Mouse (Mus musculus) neural tube, embryonic 14.5 days (tissue): ENCODE results near the gene Dmbx1. TPM values are rescaled to one million over a fixed set of nuclear protein-coding genes. Genes with fewer than 3 reads are reported as not detected.

Experiments used
- ATAC-seq: fragments of 200-750 bp; cut with Nextera tagmentation; 2 replicates; pipeline ENCODE4 v1.8.0; 2017; ENCODE audit warnings: low read depth, mild to moderate bottlenecking, moderate TSS enrichment, moderate library complexity
- H3K27ac ChIP-seq: fragments of 300-500 bp; sonication (generic); 2 replicates; pipeline ENCODE4 v1.5.1; 2014; ENCODE audit warnings: low read depth, mild to moderate bottlenecking, control low read depth, low read length, moderate library complexity, mixed read lengths
- H3K27me3 ChIP-seq: fragments of 300-500 bp; sonication (generic); 2 replicates; pipeline ENCODE4 v1.6.1; 2014; ENCODE audit warnings: low read length; ENCODE audit not compliant: control insufficient read depth, insufficient read depth
- H3K36me3 ChIP-seq: fragments of 300-500 bp; sonication (generic); 2 replicates; pipeline ENCODE4 v1.6.1; 2014; ENCODE audit warnings: low read length, mixed read lengths; ENCODE audit not compliant: control insufficient read depth, insufficient read depth
- H3K4me1 ChIP-seq: fragments of 300-500 bp; sonication (generic); 2 replicates; pipeline ENCODE4 v1.6.1; 2014; ENCODE audit warnings: low read length; ENCODE audit not compliant: control insufficient read depth, insufficient read depth
- H3K4me2 ChIP-seq: fragments of 300-500 bp; sonication (generic); 2 replicates; pipeline ENCODE4 v1.6.1; 2014; ENCODE audit warnings: mild to moderate bottlenecking, low read depth, low read length, control low read depth
- H3K4me3 ChIP-seq: fragments of 300-500 bp; sonication (generic); 2 replicates; pipeline ENCODE4 v1.5.1; 2014; ENCODE audit warnings: low read depth, low read length, control low read depth, mixed read lengths
- H3K9ac ChIP-seq: fragments of 300-500 bp; sonication (generic); replicated peaks from 2 replicates; pipeline ENCODE4 v1.6.1; 2014; ENCODE audit warnings: low read depth, mild to moderate bottlenecking, control low read depth, low read length, mixed read lengths
- H3K9me3 ChIP-seq: fragments of 300-500 bp; sonication (generic); 2 replicates; pipeline ENCODE4 v1.6.1; 2016; ENCODE audit warnings: low read length; ENCODE audit not compliant: control insufficient read depth
- WGBS: fragments of 180-500 bp; shearing (Covaris S2); extraction: QIAGEN DNeasy Blood & Tissue Kit; methylation state at CpG from one replicate; pipeline ENCODE4 v1.1.7; 2014; 5-methylcytosine and 5-hydroxymethylcytosine counted together
- polyA plus RNA-seq: library from polyadenylated mRNA; unstranded; fragments of >200 nt; fragmentation: Nextera tagmentation; extraction: Ambion mirVana; gene quantifications from 2 replicates; pipeline ENCODE4 v1.2.1, GENCODE M21; 2014

Dmbx1 gene
- polyA plus RNA-seq, 1 experiment from 2014 or later, result 0.62 TPM

- peak overlapping the region; percentile 16; the same call in 1 of the 2 replicates for H3K4me2 ChIP-seq
- 0 out of 2 replicates have a peak, but pooled peaks cover 3% of the 10 kb centered on the region for H3K4me1 ChIP-seq
- no peak overlapping the region for H3K27ac ChIP-seq
- peaks cover 35% of the 10 kb centered on the region for H3K27me3 ChIP-seq
- H3K9ac ChIP-seq, result no peak overlapping the region
- H3K4me3 ChIP-seq, result no peak overlapping the region
- H3K9me3 ChIP-seq, result no peaks in the 10 kb centered on the region
- 35% methylated on average over 24 of the region's 24 CpGs for WGBS
- H3K36me3 ChIP-seq, result no peaks in the 10 kb centered on the region
- peak; percentile 22; the same call in 1 of the 2 replicates for ATAC-seq
These were observed 32.8 kb upstream of the Dmbx1 start for GRCm38 (mm10) chr4:115972543-115972942.

- H3K4me2 ChIP-seq, result no peak overlapping the region
- H3K9me3 ChIP-seq, result no peaks in the 10 kb centered on the region
- peaks cover 70% of the 10 kb centered on the region for H3K27me3 ChIP-seq
- H3K4me3 ChIP-seq, result no peak overlapping the region
- H3K9ac ChIP-seq, result no peak overlapping the region
- no peaks in the 10 kb centered on the region for H3K36me3 ChIP-seq
- ATAC-seq, result no peak
- WGBS, result 9% methylated on average over 5 of the region's 5 CpGs
- peaks cover 7% of the 10 kb centered on the region; the same call in 1 of the 2 replicates for H3K4me1 ChIP-seq
- H3K27ac ChIP-seq, result no peak overlapping the region
These were observed 24.7 kb upstream of the Dmbx1 start for GRCm38 (mm10) chr4:115964446-115964845.

- Histone ChIP-seq H3K4me1 (peaks cover 7% of the 10 kb centered on the region; the same call in 1 of the 2 replicates), H3K4me2 (no peak overlapping the region), H3K27me3 (peaks cover 70% of the 10 kb centered on the region), H3K9ac (no peak overlapping the region), H3K9me3 (no peaks in the 10 kb centered on the region), H3K27ac (no peak overlapping the region), H3K36me3 (no peaks in the 10 kb centered on the region), H3K4me3 (no peak overlapping the region)
- 4% methylated on average over 6 of the region's 6 CpGs for WGBS
- no peak for ATAC-seq
These were observed 24.0 kb upstream of the Dmbx1 start for GRCm38 (mm10) chr4:115963751-115964150.

- peak overlapping the region; percentile 48 for H3K4me3 ChIP-seq
- no peak overlapping the region for H3K27ac ChIP-seq
- under 1% methylated on average over 75 of the region's 79 CpGs for WGBS
- H3K4me1 ChIP-seq, result peaks cover 7% of the 10 kb centered on the region; the same call in 1 of the 2 replicates
- no peaks in the 10 kb centered on the region for H3K9me3 ChIP-seq
- H3K27me3 ChIP-seq, result peaks cover 63% of the 10 kb centered on the region
- ATAC-seq, result peak; percentile 52
- H3K4me2 ChIP-seq, result peak overlapping the region; percentile 87
- H3K9ac ChIP-seq, result peak overlapping the region; percentile 43
- H3K36me3 ChIP-seq, result no peaks in the 10 kb centered on the region
These were observed 23.1 kb upstream of the Dmbx1 start for GRCm38 (mm10) chr4:115962671-115963412.

GRCm38 (mm10) chr4:115961991-115962390 is 22.3 kb upstream of the Dmbx1 start:
- Histone ChIP-seq H3K36me3 (no peaks in the 10 kb centered on the region), H3K27me3 (peaks cover 60% of the 10 kb centered on the region), H3K9ac (no peak overlapping the region), H3K4me3 (no peak overlapping the region), H3K4me2 (no peak overlapping the region), H3K4me1 (peaks cover 7% of the 10 kb centered on the region; the same call in 1 of the 2 replicates), H3K9me3 (no peaks in the 10 kb centered on the region), H3K27ac (no peak overlapping the region)
- whole genome bisulfite sequencing, result 6% methylated on average over 7 of the region's 7 CpGs
- ATAC-seq, result 0 out of 2 replicates have a peak, but pooled peaks have one; percentile 12

GRCm38 (mm10) chr4:115959546-115959945 is 19.8 kb upstream of the Dmbx1 start:
- no peak overlapping the region for H3K4me2 ChIP-seq
- no peak for ATAC-seq
- H3K36me3 ChIP-seq, result no peaks in the 10 kb centered on the region
- no peak overlapping the region for H3K4me3 ChIP-seq
- peaks cover 50% of the 10 kb centered on the region for H3K27me3 ChIP-seq
- no peak overlapping the region for H3K9ac ChIP-seq
- no peak overlapping the region for H3K27ac ChIP-seq
- no peaks in the 10 kb centered on the region for H3K9me3 ChIP-seq
- H3K4me1 ChIP-seq, result peaks cover 7% of the 10 kb centered on the region; the same call in 1 of the 2 replicates

- no peak for ATAC-seq
- 3% methylated on average over 3 of the region's 3 CpGs for WGBS
- Histone ChIP-seq H3K9ac (no peak overlapping the region), H3K9me3 (no peaks in the 10 kb centered on the region), H3K27ac (no peak overlapping the region), H3K4me2 (no peak overlapping the region), H3K36me3 (no peaks in the 10 kb centered on the region), H3K27me3 (peaks cover 53% of the 10 kb centered on the region), H3K4me3 (no peak overlapping the region), H3K4me1 (no peaks in the 10 kb centered on the region)
These were observed 15.7 kb upstream of the Dmbx1 start for GRCm38 (mm10) chr4:115955494-115955775.

GRCm38 (mm10) chr4:115954656-115955493 is 15.1 kb upstream of the Dmbx1 start:
- Histone ChIP-seq H3K27me3 (peaks cover 54% of the 10 kb centered on the region), H3K27ac (no peak overlapping the region), H3K9ac (no peak overlapping the region), H3K4me3 (0 out of 2 replicates have a peak overlapping the region, but pooled peaks have one; percentile 2), H3K4me2 (peak overlapping the region; percentile 31), H3K36me3 (no peaks in the 10 kb centered on the region), H3K4me1 (no peaks in the 10 kb centered on the region), H3K9me3 (no peaks in the 10 kb centered on the region)
- peak; percentile 50; the same call in 1 of the 2 replicates for ATAC-seq
- WGBS, result 3% methylated on average over 19 of the region's 19 CpGs

- 15% methylated on average over 5 of the region's 5 CpGs for WGBS
These were observed 13.8 kb upstream of the Dmbx1 start for GRCm38 (mm10) chr4:115953559-115953958.

More at GRCm38 (mm10) chr4:115953559-115953958, 13.8 kb upstream of the Dmbx1 start:
- Histone ChIP-seq H3K27me3 (peaks cover 56% of the 10 kb centered on the region), H3K9ac (no peak overlapping the region), H3K36me3 (no peaks in the 10 kb centered on the region), H3K4me3 (no peak overlapping the region), H3K9me3 (no peaks in the 10 kb centered on the region), H3K27ac (no peak overlapping the region), H3K4me2 (no peak overlapping the region), H3K4me1 (no peaks in the 10 kb centered on the region)
- ATAC-seq, result no peak
